Mouse (Mus musculus) heart, adult 2 months (tissue): Measurements from ENCODE around the gene Amhr2.

Experiments
- CTCF ChIP-seq: fragments of 200-600 bp; IDR thresholded peaks from 2 replicates; pipeline ENCODE4 v1.8.1; 2022; ENCODE audit warnings: antibody characterized with exemption, mild to moderate bottlenecking, moderate library complexity
- POLR2A ChIP-seq: fragments of 200-500 bp; IDR thresholded peaks from 2 replicates; pipeline ENCODE4 v1.6.1; 2011; ENCODE audit warnings: mild to moderate bottlenecking, low read depth, low read length, control low read depth; ENCODE audit not compliant: insufficient read depth

DNA sequence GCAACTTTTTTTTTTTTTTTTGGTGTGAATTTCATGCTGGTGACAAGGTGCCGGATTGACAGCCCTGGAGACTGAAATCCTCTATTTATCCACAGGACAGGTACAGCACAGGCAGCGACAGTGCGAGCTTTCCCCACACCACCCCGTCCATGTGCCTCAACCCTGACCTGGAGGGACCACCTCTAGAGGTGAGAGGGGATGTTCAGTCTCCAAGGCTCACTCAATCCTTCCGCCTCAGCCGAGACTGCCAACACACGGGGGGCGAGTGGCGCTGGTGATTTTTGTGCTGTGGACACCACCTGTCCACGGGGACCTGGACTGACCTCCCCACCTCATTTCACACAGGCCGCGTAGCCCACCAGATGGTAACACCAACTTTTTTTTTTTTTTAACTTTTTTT is 40.7 kb downstream of the Amhr2 start:
- TF ChIP-seq CTCF: no peak
- no peak for TF ChIP-seq POLR2A
